Comparison of ENCODE assay signal across 17 mouse cellular contexts in genomic region chr2:147601639-147602038, GRCm38 (mm10).
"Had no signal": no experiment of that assay in that cellular context is flagged by ENCODE, and none has a peak within 500 bp of the region (broad histone marks: within the 10 kb centered on the region; RNA-seq: fewer than 3 reads in every experiment).

No protein-coding gene starts in this region.

- ATAC-seq: liver, postnatal 0 days had no signal

- H3K9ac ChIP-seq: liver, embryonic 13.5 days; liver, postnatal 0 days; lung, embryonic 15.5 days; midbrain, embryonic 12.5 days; stomach, embryonic 15.5 days had no signal

- H3K27ac ChIP-seq: kidney, postnatal 0 days; layer of hippocampus, adult 2 months; liver, embryonic 13.5 days; lung, embryonic 15.5 days; macrophage; midbrain, embryonic 12.5 days; stomach, embryonic 15.5 days had no signal

- H3K4me1 ChIP-seq: liver, embryonic 13.5 days; lung, embryonic 15.5 days; megakaryocyte, embryonic 14.5 days; midbrain, embryonic 12.5 days; stomach, embryonic 15.5 days had no signal

- H3K4me2 ChIP-seq: liver, embryonic 13.5 days; lung, embryonic 15.5 days; midbrain, embryonic 12.5 days; stomach, embryonic 15.5 days had no signal

- H3K9me3 ChIP-seq: liver, embryonic 13.5 days; lung, embryonic 15.5 days; megakaryocyte, embryonic 14.5 days; midbrain, embryonic 12.5 days; stomach, embryonic 15.5 days had no signal

- H3K4me3 ChIP-seq: layer of hippocampus, adult 2 months; liver, embryonic 13.5 days; lung, embryonic 15.5 days; megakaryocyte, embryonic 14.5 days; midbrain, embryonic 12.5 days; stomach, embryonic 15.5 days had no signal

- DNase-seq: kidney, adult 8-10 months; kidney, postnatal 36 days; left cerebral cortex, postnatal 4 days; liver; liver, embryonic 13.5 days; liver, postnatal 0 days; lung, postnatal 14 days; right cerebral cortex, postnatal 14 days; thymus, adult 2 months; thymus, postnatal 25 days had no signal

- H3K27me3 ChIP-seq: liver, embryonic 13.5 days; lung, embryonic 15.5 days; megakaryocyte, embryonic 14.5 days; midbrain, embryonic 12.5 days; stomach, embryonic 15.5 days had no signal

- H3K36me3 ChIP-seq: liver, embryonic 13.5 days; lung, embryonic 15.5 days; midbrain, embryonic 12.5 days; stomach, embryonic 15.5 days had no signal
